Mouse (Mus musculus) testis, adult 2 months (tissue): ENCODE data around the gene Slc22a23. TPM values are rescaled to one million over a fixed set of nuclear protein-coding genes. Genes with fewer than 3 reads are reported as not detected.

Experiments used
- H3K27ac ChIP-seq: fragments of 200-500 bp; 2 replicates; pipeline ENCODE4 v1.5.1; 2012; ENCODE audit warnings: low read depth, low read length; ENCODE audit not compliant: control insufficient read depth, insufficient read depth
- H3K27me3 ChIP-seq: fragments of 200-500 bp; 2 replicates; pipeline ENCODE4 v1.6.1; 2012; ENCODE audit warnings: mild to moderate bottlenecking, low read length, moderate library complexity; ENCODE audit not compliant: control insufficient read depth, insufficient read depth
- H3K36me3 ChIP-seq: fragments of 200-500 bp; 2 replicates; pipeline ENCODE4 v1.6.1; 2012; ENCODE audit warnings: mild to moderate bottlenecking, low read length; ENCODE audit not compliant: control insufficient read depth, insufficient read depth
- H3K4me1 ChIP-seq: fragments of 200-500 bp; 2 replicates; pipeline ENCODE4 v1.6.1; 2012; ENCODE audit warnings: low read length; ENCODE audit not compliant: control insufficient read depth, insufficient read depth
- H3K4me3 ChIP-seq: fragments of 200-500 bp; 2 replicates; pipeline ENCODE4 v1.5.1; 2012; ENCODE audit warnings: low read depth, mild to moderate bottlenecking, low read length, moderate library complexity, mixed read lengths; ENCODE audit not compliant: control insufficient read depth
- CTCF ChIP-seq: fragments of 200-500 bp; IDR thresholded peaks from 2 replicates; pipeline ENCODE4 v1.5.1; 2012; ENCODE audit warnings: low read depth, mild to moderate bottlenecking, inconsistent platforms, low read length, moderate library complexity; ENCODE audit not compliant: control insufficient read depth, insufficient read depth, insufficient replicate concordance
- POLR2A ChIP-seq: fragments of 200-500 bp; IDR thresholded peaks from 2 replicates; pipeline ENCODE4 v1.6.1; 2012; ENCODE audit warnings: low read depth, mild to moderate bottlenecking, inconsistent platforms, low read length, moderate library complexity; ENCODE audit not compliant: control insufficient read depth
- polyA plus RNA-seq: library from polyadenylated mRNA; depleted of rRNA; stranded (reverse); fragments of >200 nt; gene quantifications from 2 replicates; pipeline ENCODE4 v1.2.3, GENCODE M21; 2012

The Slc22a23 gene
- polyA plus RNA-seq, 1 experiment, result 6.8 TPM

DNA sequence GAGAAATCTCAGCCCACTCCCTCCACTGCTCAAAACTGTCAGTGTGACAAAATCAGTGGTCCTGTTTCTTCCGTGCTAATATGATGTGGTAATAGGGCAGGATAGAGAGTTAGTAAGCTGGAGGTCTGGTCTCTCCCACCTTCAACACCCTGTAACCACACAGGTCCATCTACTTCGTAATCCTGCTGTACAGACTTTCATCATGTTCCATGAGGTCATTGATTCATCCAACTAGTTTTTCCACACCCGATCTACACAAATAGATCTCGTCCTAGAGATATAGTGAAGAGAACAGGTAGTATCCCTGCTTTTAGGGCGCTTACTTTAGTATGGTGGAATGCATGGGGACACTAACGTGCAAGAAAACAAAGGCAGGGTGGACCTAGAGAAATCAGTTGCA, 63.6 kb downstream of the Slc22a23 start:
- H3K27ac ChIP-seq, result no peak overlapping the region
- no peaks in the 10 kb centered on the region for H3K4me1 ChIP-seq
- TF ChIP-seq POLR2A (no peak), CTCF (no peak)
- H3K27me3 ChIP-seq, result no peaks in the 10 kb centered on the region
- no peaks in the 10 kb centered on the region for H3K36me3 ChIP-seq
- H3K4me3 ChIP-seq, result no peak overlapping the region

DNA sequence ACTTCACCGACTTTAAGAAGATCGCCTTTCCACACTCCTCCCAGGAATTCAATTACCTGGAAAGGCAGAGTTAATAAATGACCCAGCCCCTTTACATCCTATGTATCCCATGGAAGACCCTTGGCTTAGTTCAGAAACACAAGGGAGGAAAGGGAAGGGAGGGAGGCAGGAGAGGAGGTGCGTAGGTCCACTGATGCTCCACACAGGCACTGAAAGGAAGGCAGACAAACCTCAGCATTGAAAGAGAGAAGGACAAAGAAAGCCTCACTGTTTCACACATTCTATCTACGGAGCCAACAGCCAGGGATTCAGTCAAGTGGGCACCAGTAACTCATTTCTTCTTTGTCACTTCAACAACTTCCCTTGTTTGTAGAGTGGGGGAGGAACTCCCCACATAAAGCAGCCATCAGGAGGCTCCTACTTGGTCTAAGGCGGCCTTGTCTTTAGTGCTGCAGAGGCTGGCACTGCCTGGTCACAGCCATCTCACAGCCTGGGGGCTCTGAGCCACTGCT, 66.2 kb downstream of the Slc22a23 start:
- no peaks in the 10 kb centered on the region for H3K36me3 ChIP-seq
- no peak overlapping the region for H3K27ac ChIP-seq
- H3K4me1 ChIP-seq, result no peaks in the 10 kb centered on the region
- no peak for TF ChIP-seq CTCF
- TF ChIP-seq POLR2A, result no peak
- H3K27me3 ChIP-seq, result no peaks in the 10 kb centered on the region
- no peak overlapping the region for H3K4me3 ChIP-seq

- H3K27me3 ChIP-seq, result no peaks in the 10 kb centered on the region
- H3K27ac ChIP-seq, result no peak overlapping the region
- no peaks in the 10 kb centered on the region for H3K36me3 ChIP-seq
- H3K4me1 ChIP-seq, result no peaks in the 10 kb centered on the region
- TF ChIP-seq CTCF, result no peak
- no peak for TF ChIP-seq POLR2A
- H3K4me3 ChIP-seq, result no peak overlapping the region
These were observed 66.7 kb downstream of the Slc22a23 start for GRCm38 (mm10) chr13:34278288-34278701.

DNA sequence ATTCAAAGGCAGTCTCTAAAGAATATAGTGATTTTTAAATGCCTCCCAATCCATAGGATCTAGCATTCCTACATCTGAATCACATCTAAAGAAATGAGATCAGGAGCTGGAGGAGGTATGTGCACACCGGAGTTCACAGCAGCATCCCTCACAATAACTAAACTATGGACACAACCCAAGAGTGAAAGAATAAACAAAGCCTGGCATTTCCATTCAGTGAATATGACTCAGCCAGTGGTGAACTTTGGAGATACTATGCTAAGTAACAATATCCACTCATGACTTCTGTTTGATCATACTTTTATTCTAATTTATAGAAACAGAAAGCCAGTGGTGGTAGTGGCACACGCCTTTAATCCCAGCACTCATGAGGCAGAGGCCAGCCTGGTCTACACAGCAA, 67.4 kb downstream of the Slc22a23 start:
- no peaks in the 10 kb centered on the region for H3K4me1 ChIP-seq
- TF ChIP-seq CTCF, result no peak
- no peak for TF ChIP-seq POLR2A
- no peak overlapping the region for H3K4me3 ChIP-seq
- H3K27ac ChIP-seq, result no peak overlapping the region
- H3K27me3 ChIP-seq, result no peaks in the 10 kb centered on the region
- H3K36me3 ChIP-seq, result no peaks in the 10 kb centered on the region

- Histone ChIP-seq H3K4me3 (no peak overlapping the region), H3K27ac (no peak overlapping the region), H3K4me1 (no peaks in the 10 kb centered on the region), H3K36me3 (no peaks in the 10 kb centered on the region), H3K27me3 (no peaks in the 10 kb centered on the region)
- no peak for TF ChIP-seq POLR2A
- no peak for TF ChIP-seq CTCF
These were observed 68.0 kb downstream of the Slc22a23 start for GRCm38 (mm10) chr13:34277001-34277400.

GRCm38 (mm10) chr13:34274890-34275289, 70.1 kb downstream of the Slc22a23 start:
- no peaks in the 10 kb centered on the region for H3K36me3 ChIP-seq
- no peaks in the 10 kb centered on the region for H3K4me1 ChIP-seq
- H3K4me3 ChIP-seq, result no peak overlapping the region
- H3K27ac ChIP-seq, result no peak overlapping the region
- H3K27me3 ChIP-seq, result no peaks in the 10 kb centered on the region
- TF ChIP-seq CTCF (no peak), POLR2A (no peak)

DNA sequence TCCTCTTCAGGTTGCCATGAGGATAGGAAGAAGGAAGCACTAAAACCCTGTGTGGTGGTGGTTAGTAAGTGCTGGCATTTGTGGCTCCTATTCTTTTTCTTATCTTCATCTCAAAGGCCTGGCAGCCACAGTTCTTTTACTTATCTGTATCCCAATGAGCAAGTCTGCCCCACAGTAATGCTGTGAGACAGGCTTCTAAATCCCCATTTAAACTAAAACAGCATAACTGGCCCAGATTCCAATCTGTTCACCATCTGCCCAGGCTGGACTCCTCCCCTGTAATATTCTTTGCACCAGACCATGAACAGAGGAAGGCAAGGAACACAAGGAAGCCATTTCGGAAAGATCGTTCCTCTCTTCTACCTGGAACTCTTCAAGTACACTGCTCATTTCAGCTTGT, 70.6 kb downstream of the Slc22a23 start:
- H3K27ac ChIP-seq, result no peak overlapping the region
- no peak overlapping the region for H3K4me3 ChIP-seq
- H3K4me1 ChIP-seq, result no peaks in the 10 kb centered on the region
- TF ChIP-seq POLR2A (no peak), CTCF (no peak)
- H3K36me3 ChIP-seq, result no peaks in the 10 kb centered on the region
- no peaks in the 10 kb centered on the region for H3K27me3 ChIP-seq

DNA sequence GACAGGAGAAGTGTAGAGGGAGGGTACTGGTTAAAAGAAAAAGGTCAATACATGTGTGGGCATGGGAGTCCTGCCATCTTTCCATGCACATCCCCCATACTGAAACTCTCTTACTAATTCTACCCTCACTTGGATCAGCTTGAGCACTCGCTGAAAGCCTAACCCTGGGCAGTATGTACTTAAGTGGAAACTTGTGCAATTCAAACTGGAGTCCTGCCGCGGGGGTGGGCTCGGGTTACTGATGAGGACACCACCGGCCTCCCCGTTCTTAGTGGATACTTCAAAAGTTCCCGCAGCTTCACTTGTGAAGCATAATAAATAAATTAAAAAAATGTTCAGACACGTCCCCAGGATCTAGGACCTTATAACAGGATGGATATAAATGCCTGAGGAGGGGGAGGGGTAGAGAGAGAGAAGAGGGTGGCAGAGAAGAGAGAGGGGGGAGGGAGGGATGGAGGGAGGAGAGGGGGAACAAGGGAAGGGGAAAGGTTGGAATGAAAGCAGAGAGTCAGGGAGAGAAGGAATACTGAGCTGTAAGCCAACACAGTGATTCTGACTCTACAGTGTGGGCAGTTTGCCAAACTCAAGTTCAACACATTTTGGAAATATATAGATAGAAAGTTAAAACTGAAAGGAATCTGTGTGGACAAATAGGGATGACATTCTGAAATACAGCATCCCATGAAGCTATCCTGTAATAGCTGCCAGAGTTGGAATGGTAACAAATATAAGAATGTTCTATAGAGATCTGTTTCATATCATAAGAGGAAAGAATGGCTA, 72.5 kb downstream of the Slc22a23 start:
- no peaks in the 10 kb centered on the region for H3K36me3 ChIP-seq
- no peak overlapping the region for H3K4me3 ChIP-seq
- no peaks in the 10 kb centered on the region for H3K27me3 ChIP-seq
- H3K4me1 ChIP-seq, result no peaks in the 10 kb centered on the region
- H3K27ac ChIP-seq, result no peak overlapping the region
- no peak for TF ChIP-seq POLR2A
- no peak for TF ChIP-seq CTCF
